Mouse (Mus musculus): Measurements from ENCODE around the gene Grik4. TPM values are rescaled to one million over a fixed set of nuclear protein-coding genes. Genes with fewer than 3 reads are reported as not detected.

Grik4 gene
- polyA plus RNA-seq, 1 experiment from 2014 or later: 2.8 TPM

DNA sequence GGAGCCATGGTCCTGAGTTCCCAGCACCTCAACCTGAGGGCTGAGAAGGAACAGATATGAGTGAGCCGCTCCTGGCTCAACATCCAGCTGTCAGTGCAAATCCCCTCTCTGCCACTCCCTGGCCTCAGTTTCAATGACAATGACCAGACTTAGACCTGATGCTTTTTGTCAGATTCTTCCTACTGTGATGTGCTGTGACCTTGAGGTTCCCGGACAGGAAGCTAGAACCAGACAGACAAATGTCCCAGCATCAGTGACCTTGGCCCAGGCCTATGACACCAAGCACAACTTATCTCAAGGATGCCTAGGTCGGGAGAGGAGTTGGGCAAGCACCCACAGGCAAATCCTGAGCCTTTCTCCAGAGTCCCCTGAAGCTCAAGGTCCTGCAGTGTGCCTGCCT lies 86.5 kb downstream of the Grik4 start:
- H3K9ac ChIP-seq: no peak overlapping the region
- no peaks in the 10 kb centered on the region for H3K9me3 ChIP-seq
- H3K27ac ChIP-seq: no peak overlapping the region
- no peak overlapping the region for H3K4me3 ChIP-seq (replicated peaks)
- H3K27me3 ChIP-seq: peaks cover 5% of the 10 kb centered on the region; the same call in 1 of the 2 replicates
- no peaks in the 10 kb centered on the region for H3K36me3 ChIP-seq (replicated peaks)
- no peak for ATAC-seq (ENCODE audit: low FRiP score)
- 78% methylated on average over 3 of the region's 3 CpGs for WGBS
- no peak overlapping the region for H3K4me2 ChIP-seq
- no peaks in the 10 kb centered on the region for H3K4me1 ChIP-seq

DNA sequence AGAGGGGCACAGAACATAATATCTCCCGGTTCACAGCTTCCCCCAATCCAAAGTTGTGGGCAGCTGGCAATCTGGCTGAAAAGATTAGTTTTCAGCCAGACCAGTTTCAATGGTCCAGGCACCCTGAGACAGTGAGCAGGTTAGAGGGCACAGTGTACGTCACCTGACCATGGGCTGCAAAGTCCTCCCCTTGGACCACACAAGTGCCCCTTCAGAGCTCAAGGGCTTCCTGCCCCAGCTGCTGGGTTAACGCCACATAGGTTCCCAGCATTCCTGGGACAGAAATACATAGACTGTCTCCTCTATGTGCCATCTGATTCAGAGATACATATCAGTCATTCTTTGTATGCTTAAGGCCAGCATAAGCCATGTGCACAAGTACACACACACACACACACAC lies 91.2 kb downstream of the Grik4 start:
- 93% methylated on average over 3 of the region's 3 CpGs for WGBS
- Histone ChIP-seq H3K9me3 (no peaks in the 10 kb centered on the region), H3K4me3 (replicated peaks) (no peak overlapping the region), H3K36me3 (replicated peaks) (no peaks in the 10 kb centered on the region), H3K27ac (no peak overlapping the region), H3K4me2 (no peak overlapping the region), H3K27me3 (no peaks in the 10 kb centered on the region), H3K4me1 (peaks cover 4% of the 10 kb centered on the region; the same call in 1 of the 2 replicates), H3K9ac (no peak overlapping the region)
- no peak for ATAC-seq (ENCODE audit: low FRiP score)

DNA sequence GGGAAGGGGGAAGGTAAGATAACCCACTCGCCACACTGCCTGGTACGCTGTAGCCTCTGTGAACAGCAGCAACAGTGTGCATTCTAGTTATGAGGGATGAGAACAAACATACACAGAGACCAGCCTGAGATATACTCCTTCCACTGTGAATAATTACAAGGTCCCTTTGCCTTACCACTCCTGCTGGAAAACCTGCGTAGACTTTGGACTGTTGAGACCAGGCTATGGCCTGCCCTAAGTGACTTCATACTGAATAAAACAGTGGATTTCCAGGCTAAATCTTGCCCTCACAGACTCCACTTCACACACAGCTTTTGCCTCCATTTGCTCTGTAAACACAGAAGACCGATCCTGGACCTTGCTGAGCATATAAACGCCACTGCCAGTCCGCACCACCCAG lies 94.2 kb downstream of the Grik4 start:
- H3K9me3 ChIP-seq: no peaks in the 10 kb centered on the region
- H3K4me1 ChIP-seq: peaks cover 15% of the 10 kb centered on the region; the same call in 1 of the 2 replicates
- no peak for ATAC-seq (ENCODE audit: low FRiP score)
- no peaks in the 10 kb centered on the region for H3K27me3 ChIP-seq
- H3K27ac ChIP-seq: no peak overlapping the region
- H3K4me3 ChIP-seq (replicated peaks): no peak overlapping the region
- no peak overlapping the region for H3K4me2 ChIP-seq
- 91% methylated on average over 6 of the region's 6 CpGs for WGBS
- no peaks in the 10 kb centered on the region for H3K36me3 ChIP-seq (replicated peaks)
- H3K9ac ChIP-seq: no peak overlapping the region

DNA sequence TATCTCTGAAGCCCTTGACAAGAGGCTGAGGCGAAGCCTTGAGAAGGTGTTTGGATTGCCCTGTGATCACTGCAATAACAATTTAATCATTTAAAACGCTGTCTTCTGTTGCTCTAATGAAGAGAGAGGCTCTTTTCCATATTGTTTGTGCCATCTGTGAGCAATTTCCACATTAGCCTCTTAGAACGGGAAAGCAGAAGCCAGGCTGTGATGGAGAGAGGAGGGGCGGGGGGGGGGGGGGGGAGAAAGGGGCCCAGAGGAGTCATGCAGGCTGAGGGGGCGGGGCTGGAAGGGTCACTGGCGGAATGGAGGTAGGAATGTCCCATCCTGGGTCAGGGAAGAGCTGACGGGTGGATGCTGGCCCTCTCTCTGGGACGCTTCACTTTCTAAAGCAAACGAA lies 96.2 kb downstream of the Grik4 start:
- no peak overlapping the region for H3K27ac ChIP-seq
- no peak overlapping the region for H3K4me2 ChIP-seq
- no peak for ATAC-seq (ENCODE audit: low FRiP score)
- no peaks in the 10 kb centered on the region for H3K9me3 ChIP-seq
- H3K4me3 ChIP-seq (replicated peaks): no peak overlapping the region
- H3K9ac ChIP-seq: no peak overlapping the region
- no peaks in the 10 kb centered on the region for H3K36me3 ChIP-seq (replicated peaks)
- 0 out of 2 replicates have a peak, but pooled peaks cover 4% of the 10 kb centered on the region for H3K27me3 ChIP-seq
- WGBS: 23% methylated on average over 8 of the region's 9 CpGs
- peaks cover 18% of the 10 kb centered on the region for H3K4me1 ChIP-seq

DNA sequence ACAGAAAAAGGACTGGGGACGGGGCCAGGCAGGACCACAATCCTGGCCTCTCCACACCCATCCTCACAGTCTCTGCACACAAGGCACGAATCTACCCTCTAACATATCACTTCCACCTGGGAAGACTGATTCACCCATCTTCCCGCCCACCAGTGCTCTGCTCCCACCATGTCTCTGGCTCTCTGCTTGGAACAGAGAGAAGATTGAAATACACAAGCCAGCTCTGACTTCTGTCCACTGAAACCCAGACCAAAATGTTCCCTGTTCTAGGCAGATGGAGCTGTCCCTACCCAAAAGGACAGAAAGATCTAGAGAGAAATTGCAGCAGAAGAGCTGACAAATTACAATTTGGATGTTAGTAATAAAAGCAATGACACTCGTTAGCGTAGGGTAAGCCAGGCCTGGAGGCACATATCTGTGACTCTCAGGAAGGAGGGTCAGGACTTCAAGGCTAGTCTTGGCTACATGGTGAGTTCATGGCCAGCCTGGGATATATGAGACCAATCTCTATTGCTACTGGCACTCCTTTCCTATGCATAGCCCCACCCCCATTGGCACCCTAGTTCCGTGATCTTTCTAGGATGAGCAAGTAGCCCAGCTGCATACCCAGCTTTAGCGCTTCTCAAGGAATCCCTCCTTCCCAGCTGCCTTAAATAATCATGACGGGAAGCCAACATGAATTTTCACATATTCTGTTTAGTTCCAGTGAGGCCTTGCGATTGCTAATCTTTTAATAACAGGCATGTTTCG lies 97.4 kb downstream of the Grik4 start:
- H3K4me2 ChIP-seq: no peak overlapping the region
- ATAC-seq (ENCODE audit: low FRiP score): no peak
- H3K9ac ChIP-seq: no peak overlapping the region
- 83% methylated on average over 10 of the region's 10 CpGs for WGBS
- H3K36me3 ChIP-seq (replicated peaks): no peaks in the 10 kb centered on the region
- H3K4me3 ChIP-seq (replicated peaks): no peak overlapping the region
- peaks cover 18% of the 10 kb centered on the region for H3K4me1 ChIP-seq
- H3K9me3 ChIP-seq: no peaks in the 10 kb centered on the region
- 0 out of 2 replicates have a peak, but pooled peaks cover 4% of the 10 kb centered on the region for H3K27me3 ChIP-seq
- no peak overlapping the region for H3K27ac ChIP-seq

DNA sequence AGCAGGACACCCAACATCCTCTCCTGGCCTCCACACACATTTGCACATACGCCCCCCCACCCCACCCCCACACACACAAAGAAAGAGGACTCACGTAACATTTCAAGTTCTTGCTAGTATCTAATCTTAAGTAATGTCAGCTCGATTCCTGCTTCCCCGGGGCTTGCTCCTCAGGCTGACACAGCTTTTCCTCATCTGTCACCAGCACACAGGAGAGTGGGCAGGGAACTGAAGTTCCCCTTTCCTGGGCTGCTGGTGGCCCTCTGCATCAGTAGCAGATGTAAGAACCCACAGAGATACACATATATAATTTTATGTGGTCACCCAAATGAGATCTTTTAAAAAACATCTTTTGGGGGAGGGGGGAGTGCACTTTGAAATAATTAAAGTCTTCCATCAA lies 98.2 kb downstream of the Grik4 start:
- no peaks in the 10 kb centered on the region for H3K36me3 ChIP-seq (replicated peaks)
- no peaks in the 10 kb centered on the region for H3K9me3 ChIP-seq
- H3K27me3 ChIP-seq: 0 out of 2 replicates have a peak, but pooled peaks cover 4% of the 10 kb centered on the region
- 81% methylated on average over 4 of the region's 4 CpGs for WGBS
- no peak for ATAC-seq (ENCODE audit: low FRiP score)
- peaks cover 18% of the 10 kb centered on the region for H3K4me1 ChIP-seq
- no peak overlapping the region for H3K27ac ChIP-seq
- no peak overlapping the region for H3K4me3 ChIP-seq (replicated peaks)
- H3K4me2 ChIP-seq: no peak overlapping the region
- no peak overlapping the region for H3K9ac ChIP-seq

DNA sequence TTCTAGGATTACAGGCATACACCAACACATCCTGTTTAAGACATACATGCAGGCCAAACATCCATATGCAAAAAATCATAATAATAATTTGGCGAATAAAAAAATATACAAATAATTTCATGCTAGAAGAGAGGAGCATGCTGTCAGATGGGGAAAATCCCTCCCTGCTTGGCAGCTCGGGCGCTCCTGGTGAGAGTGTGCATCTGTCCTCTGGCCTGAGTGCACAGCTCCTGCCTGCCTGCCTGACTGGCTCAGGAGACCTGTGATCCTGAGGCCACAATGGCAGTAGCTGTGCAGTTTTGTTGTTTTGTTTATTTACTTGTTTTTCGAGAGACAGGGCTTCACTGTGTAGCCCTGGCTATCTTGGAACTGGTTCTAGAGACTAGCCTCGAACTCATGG lies 100.0 kb downstream of the Grik4 start:
- Histone ChIP-seq H3K27ac (no peak overlapping the region), H3K4me3 (replicated peaks) (no peak overlapping the region), H3K4me2 (no peak overlapping the region), H3K36me3 (replicated peaks) (no peaks in the 10 kb centered on the region), H3K4me1 (peaks cover 18% of the 10 kb centered on the region), H3K9me3 (no peaks in the 10 kb centered on the region), H3K9ac (no peak overlapping the region), H3K27me3 (0 out of 2 replicates have a peak, but pooled peaks cover 4% of the 10 kb centered on the region)
- ATAC-seq (ENCODE audit: low FRiP score): no peak
- WGBS: 88% methylated on average over 5 of the region's 5 CpGs

DNA sequence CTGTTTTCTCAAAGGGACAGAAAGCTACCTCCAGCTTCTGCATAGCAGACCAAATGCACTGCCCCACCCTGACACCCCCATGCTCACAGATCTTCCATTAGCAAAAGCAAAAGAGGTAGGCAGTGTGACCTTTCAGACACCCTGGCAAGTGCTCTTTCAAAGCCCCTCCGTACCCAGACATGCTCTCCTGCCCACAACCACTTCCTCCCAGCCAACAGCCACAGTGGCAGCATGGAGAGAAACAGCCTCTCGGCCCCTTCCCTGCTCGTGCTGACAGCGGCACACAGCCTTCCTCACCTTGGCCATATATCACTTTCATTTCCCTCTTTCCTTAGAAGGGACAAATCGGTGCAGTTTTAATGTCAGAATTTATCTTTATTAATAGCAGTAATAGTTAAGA lies 106.0 kb downstream of the Grik4 start:
- H3K4me2 ChIP-seq: no peak overlapping the region
- WGBS: 85% methylated on average over 5 of the region's 5 CpGs
- no peak overlapping the region for H3K27ac ChIP-seq
- H3K36me3 ChIP-seq (replicated peaks): no peaks in the 10 kb centered on the region
- no peak for ATAC-seq (ENCODE audit: low FRiP score)
- H3K27me3 ChIP-seq: no peaks in the 10 kb centered on the region
- H3K4me3 ChIP-seq (replicated peaks): no peak overlapping the region
- H3K9ac ChIP-seq: no peak overlapping the region
- no peaks in the 10 kb centered on the region for H3K9me3 ChIP-seq
- peaks cover 1% of the 10 kb centered on the region; the same call in 1 of the 2 replicates for H3K4me1 ChIP-seq

DNA sequence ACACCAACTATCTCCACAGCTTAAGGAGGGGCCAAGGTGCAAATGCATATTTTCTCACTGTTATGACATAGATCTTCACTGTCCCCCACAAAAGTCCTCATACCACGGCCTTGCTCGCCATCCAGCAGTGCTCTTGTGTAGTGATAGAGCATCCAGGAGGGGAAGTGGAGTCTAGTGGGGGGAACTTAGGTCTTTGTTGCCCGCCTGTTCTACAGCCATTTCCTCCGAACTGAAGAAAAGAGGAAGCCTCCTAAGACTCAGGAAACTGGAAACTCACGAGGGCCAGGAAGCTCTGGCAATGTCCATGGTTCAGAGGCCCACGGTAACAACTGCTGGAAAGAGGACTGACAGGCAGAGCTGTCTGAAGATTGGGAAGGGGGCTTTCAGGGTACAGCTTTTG lies 106.8 kb downstream of the Grik4 start:
- no peaks in the 10 kb centered on the region for H3K27me3 ChIP-seq
- 88% methylated on average over 6 of the region's 6 CpGs for WGBS
- no peak overlapping the region for H3K4me2 ChIP-seq
- H3K27ac ChIP-seq: no peak overlapping the region
- H3K36me3 ChIP-seq (replicated peaks): no peaks in the 10 kb centered on the region
- H3K4me3 ChIP-seq (replicated peaks): no peak overlapping the region
- no peak overlapping the region for H3K9ac ChIP-seq
- no peaks in the 10 kb centered on the region for H3K4me1 ChIP-seq
- ATAC-seq (ENCODE audit: low FRiP score): no peak
- no peaks in the 10 kb centered on the region for H3K9me3 ChIP-seq

DNA sequence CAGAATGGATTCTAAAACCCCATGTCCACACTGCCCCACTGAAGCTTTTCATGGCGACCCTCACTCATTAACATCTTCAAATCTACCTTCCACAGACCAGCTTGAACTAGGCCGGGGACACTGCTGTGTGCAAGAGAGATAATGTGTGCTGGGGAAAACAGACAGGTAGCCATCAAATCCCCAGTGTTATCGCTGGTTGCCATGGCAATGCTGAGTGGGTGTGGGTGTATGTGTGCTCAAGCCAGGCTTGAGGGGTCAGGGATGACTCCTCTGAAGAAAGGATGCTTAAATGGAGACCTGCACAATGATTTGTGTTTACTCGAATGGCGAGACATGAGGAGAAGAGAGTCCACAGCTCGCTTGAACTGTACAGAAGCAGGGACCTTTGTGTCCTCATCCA lies 112.7 kb downstream of the Grik4 start:
- WGBS: 77% methylated on average over 6 of the region's 6 CpGs
- H3K36me3 ChIP-seq (replicated peaks): no peaks in the 10 kb centered on the region
- H3K9me3 ChIP-seq: no peaks in the 10 kb centered on the region
- H3K9ac ChIP-seq: no peak overlapping the region
- no peaks in the 10 kb centered on the region for H3K27me3 ChIP-seq
- H3K4me3 ChIP-seq (replicated peaks): no peak overlapping the region
- no peak for ATAC-seq (ENCODE audit: low FRiP score)
- no peaks in the 10 kb centered on the region; the same call in 1 of the 2 replicates for H3K4me1 ChIP-seq
- no peak overlapping the region for H3K27ac ChIP-seq
- no peak overlapping the region for H3K4me2 ChIP-seq

DNA sequence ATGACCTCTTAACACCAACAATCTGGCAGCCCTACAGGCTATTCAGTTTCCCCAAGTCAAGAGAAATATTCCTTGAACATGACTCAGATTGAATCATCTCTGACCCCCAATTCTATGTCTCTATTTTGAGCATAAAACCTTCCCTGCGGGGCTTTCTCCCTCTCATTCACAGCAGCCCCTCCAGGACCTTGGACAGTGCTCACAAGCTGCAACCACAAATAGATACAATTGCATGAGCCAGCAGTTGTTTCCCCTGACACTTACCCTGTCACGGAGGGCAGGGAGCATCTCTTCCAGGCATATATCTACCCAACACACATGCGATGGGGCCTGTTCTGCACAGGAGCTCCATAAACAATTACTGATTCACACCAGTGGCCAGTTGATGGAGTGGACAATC lies 125.0 kb downstream of the Grik4 start:
- no peak overlapping the region for H3K9ac ChIP-seq
- ATAC-seq (ENCODE audit: low FRiP score): no peak
- 57% methylated on average over 3 of the region's 3 CpGs for WGBS

DNA sequence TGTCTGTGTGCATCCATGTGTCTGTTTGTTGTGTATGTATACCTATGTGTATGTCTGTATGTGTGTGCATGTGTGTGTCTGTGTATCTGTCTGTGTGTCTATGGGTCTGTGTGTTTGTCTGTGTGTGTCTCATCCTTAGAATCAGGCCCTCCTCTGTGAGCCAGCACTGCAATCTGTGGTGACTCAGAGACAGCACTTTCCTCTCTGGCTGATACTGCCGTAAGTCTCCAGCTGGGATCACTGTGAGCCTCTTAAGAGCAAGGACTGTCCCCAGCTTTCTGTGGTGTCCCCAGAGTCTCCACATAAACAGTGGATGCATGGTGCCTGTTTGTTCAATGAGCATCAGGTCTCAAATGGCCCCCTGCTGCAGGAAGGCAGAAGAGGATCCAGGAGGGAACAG lies 127.5 kb downstream of the Grik4 start:
- no peaks in the 10 kb centered on the region for H3K4me1 ChIP-seq
- 0 out of 2 replicates have a peak, but pooled peaks cover 5% of the 10 kb centered on the region for H3K27me3 ChIP-seq
- WGBS: 74% methylated on average over 1 of the region's 1 CpGs
- no peak overlapping the region for H3K9ac ChIP-seq
- no peaks in the 10 kb centered on the region for H3K9me3 ChIP-seq
- no peak overlapping the region for H3K27ac ChIP-seq
- no peaks in the 10 kb centered on the region for H3K36me3 ChIP-seq (replicated peaks)
- no peak for ATAC-seq (ENCODE audit: low FRiP score)
- H3K4me2 ChIP-seq: no peak overlapping the region
- H3K4me3 ChIP-seq (replicated peaks): no peak overlapping the region

More for the DNA sequence above, 125.0 kb downstream of the Grik4 start:
- Histone ChIP-seq H3K4me2 (no peak overlapping the region), H3K36me3 (replicated peaks) (no peaks in the 10 kb centered on the region), H3K27ac (no peak overlapping the region), H3K27me3 (0 out of 2 replicates have a peak, but pooled peaks cover 5% of the 10 kb centered on the region), H3K9me3 (no peaks in the 10 kb centered on the region), H3K4me3 (replicated peaks) (no peak overlapping the region), H3K4me1 (no peaks in the 10 kb centered on the region)

DNA sequence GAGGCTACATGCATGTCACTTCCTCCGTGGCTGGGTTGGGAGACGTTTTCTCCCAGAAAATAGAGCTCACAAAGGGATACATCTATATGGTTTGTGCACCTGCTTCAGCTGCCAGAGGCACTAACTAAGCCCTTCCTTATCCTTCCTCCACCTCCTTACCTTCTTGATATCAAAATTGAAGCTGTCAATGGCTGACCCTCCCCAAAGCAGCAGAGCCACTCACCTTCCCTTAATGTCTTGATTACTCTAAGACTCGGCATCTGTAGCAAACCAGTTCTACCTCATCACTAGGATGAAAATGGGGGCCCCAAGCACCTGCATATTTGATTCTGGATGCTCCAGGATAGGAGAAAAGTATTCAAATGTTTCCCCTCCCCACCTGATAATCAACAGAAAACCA lies 135.1 kb downstream of the Grik4 start:
- Histone ChIP-seq H3K9me3 (no peaks in the 10 kb centered on the region), H3K27me3 (no peaks in the 10 kb centered on the region), H3K4me2 (no peak overlapping the region), H3K9ac (no peak overlapping the region), H3K4me1 (no peaks in the 10 kb centered on the region), H3K27ac (no peak overlapping the region), H3K36me3 (replicated peaks) (no peaks in the 10 kb centered on the region), H3K4me3 (replicated peaks) (no peak overlapping the region)
- no peak for ATAC-seq (ENCODE audit: low FRiP score)
- 95% methylated on average over 3 of the region's 3 CpGs for WGBS

Measured in forebrain, embryonic 12.5 days (tissue).